Mouse (Mus musculus) urinary bladder, postnatal 36 days (tissue): ENCODE measurements at regions not wholly inside any gene's neighbourhood (a gene's known extent, or its start where the extent isn't known, plus 50 kb on each side); places are given as distances from the start of the nearest gene placed in this dataset.

ENCODE experiments used
- DNase-seq, 2 experiments: peaks; one replicate each; pipeline ENCODE4 v3.0.0; 2022; ENCODE audit warnings: low spot score in 2 of 2, mixed read lengths in 1 of 2

DNA sequence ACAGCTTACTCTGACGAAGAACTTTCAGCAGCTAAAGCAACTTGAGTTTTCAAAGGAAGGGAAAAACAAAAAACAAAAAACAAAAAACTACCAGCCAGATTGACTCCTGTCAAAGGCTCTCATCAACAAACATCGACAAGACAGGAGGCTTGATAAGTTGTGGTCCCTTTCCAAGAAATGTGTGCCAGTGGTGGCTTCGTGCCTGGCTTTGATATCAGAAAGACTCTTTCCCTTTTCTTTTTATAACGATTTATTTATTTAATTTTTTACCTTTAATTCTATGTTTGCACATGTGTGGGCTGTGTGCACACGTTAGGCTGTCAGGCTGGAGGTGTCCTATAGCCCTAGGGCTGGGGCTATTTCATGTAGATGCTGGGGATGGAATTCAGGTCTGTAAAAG, 60.4 kb downstream of the Dact1 start:
- DNase-seq: no peak

DNA sequence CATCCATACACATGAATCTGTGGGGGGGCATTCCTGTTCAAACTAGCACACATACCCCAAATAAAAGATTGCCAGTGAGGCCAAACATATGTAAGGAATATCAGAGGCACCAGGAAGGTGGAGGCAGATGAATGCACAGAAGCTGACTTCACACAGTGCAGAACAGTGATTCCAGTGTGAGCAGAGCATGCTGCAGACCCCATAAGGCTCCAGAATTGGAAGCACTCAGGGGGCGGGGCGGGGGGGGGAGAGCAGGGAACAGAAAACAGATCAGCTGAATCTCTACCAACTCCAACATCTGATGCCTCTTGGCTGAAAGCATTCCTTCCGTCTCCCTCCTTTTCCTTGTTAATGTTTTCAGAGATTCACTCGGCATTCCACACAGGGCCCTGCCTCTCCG, 62.3 kb downstream of the Dact1 start:
- DNase-seq: no peak

DNA sequence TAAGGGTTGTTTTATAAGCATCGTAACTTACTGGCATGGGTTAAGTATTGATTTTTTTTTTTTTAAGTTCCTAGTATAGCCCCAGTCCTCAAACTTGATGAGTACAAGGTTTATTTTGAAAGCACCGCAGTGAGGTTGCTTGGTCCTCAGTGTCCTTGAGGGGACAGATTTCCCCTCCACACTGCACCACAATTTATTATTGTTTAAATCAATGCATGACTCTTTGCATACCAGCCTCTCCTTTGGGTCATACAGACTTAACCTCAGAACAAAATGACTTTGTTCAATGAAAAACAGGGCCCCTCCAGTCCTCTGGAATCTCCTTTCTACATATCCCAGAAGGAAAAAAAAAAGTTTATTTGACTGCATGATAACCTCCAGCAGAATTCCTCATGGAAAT, 63.9 kb downstream of the Dact1 start:
- DNase-seq: no peak

DNA sequence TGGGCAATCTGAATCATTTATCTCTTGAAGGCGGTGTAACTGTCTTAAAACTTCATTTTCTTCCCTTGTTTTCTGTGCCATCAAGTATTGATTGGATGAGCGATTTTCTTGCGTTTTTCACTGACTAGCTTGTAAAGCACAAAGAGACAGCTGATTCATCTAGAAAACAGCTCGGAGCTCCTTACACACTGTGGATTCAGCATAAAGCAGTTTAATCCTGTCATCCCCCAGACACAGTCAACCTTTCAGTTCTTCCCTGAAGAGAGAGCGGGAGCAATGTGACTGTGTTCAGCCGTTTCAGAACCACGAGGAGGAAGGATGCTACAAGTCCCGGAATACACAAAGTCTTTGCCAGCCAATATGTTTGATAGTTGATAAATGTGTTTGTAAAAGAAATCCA, 66.8 kb downstream of the Dact1 start:
- no peak for DNase-seq

DNA sequence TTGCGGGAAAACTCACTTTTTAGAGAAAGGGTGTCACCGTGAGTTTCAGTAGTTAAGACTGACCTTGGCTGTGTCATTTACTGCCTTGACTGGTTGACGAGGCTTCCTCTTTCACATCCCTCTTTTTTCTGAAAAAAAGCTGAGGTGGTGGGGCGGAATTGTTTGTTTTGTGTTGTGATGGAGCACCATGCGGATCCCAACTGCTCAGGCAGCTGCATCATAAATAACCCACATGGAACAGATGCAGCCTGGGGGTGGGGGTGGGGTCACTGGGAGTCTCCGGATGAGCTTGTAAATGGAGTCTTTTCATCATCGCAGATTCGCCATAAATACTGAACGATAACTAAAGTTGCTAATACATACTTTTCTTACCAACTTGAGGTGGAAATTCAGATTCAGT, 67.3 kb downstream of the Dact1 start:
- no peak for DNase-seq

DNA sequence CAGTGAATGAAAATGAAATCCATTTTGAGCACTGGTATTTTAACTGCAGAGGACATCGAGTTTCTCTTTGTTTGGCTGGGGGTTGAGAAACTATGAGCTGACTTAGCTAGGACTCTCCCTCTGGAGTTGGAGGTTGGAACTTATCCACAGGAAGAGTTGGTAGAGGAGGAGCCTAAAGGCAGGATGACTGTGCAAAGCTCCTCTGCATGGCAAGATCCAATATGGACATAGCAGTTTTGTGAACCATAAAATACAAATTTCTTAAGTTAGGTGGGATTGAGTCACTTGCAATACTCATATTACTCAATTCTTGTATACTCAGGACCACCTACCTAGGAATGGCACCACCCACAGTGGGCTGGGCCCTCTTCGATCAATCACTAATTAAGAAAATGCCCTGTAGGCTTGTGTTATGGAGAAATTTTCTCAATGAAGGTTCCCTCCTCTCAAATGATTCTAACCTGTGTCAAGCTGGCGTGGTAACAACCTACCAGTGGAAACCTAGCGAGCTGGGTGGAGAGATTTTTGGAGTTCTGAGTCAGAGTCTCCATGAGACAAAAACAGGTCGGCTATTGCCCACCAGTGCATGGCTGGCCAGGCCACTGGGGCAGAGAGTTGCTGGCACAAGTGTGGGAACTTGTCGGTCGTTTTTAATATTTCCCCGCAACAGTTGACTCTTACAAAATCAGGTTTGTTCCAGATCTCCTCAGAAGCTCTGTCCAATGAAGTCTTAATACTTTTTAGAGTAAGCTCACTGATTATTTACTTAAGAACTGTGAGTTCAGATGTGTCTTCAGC, 70.1 kb downstream of the Dact1 start:
- no peak for DNase-seq

DNA sequence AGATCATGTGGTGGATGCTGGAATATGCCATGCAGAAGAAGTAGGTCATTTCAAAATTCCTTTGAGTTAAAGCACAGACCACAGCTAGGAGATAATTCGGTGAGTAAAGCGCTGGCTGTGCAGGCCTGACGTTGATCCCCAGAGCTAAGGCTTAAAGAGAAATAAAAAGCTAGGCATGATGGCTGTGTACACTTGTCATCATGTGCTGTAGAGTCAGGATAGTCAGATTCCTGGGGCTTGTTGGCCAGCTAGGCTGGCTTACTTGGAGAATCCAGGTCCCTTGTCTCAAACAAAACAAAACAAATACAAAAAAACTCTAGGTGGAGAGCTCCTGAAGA, 70.7 kb downstream of the Dact1 start:
- DNase-seq: no peak

DNA sequence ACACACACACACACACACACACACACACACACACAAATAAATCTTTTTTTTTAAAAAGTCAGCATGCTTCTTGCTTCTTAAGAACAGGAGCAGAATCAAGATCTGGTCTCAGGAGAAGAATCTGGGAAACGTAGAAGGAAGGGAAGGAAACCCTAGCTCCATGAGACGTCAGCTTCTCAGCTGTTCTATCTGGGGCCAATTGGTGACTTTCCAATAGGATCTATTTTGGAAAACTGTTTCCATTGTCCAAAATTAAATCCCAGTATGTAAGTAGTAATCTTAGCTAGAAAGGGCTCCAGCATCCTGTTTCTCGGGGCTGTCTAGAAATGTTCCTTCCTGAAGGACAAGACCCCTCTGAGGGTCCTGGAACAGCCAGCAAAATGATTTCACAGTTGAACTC, 76.6 kb downstream of the Dact1 start:
- DNase-seq: no peak

DNA sequence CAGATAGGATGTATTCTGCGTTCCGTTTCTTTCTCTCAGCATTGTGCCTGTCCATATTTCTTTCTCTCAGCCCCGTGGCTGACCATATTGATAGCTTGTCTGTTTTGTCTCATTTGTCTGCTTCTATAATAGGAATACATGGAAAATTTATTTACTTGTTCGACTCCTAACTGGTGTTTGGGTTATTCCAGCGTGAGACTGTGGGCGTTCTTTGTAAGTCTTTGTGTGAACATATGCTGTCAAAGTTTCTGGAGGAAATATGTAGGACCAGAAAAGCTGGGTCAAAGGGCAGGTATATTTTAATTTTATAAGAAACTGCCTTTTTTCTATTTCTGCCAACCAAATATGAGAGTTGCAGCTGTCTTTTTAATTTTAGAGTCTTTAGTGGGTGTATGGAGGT, 81.8 kb downstream of the Dact1 start:
- DNase-seq: no peak

DNA sequence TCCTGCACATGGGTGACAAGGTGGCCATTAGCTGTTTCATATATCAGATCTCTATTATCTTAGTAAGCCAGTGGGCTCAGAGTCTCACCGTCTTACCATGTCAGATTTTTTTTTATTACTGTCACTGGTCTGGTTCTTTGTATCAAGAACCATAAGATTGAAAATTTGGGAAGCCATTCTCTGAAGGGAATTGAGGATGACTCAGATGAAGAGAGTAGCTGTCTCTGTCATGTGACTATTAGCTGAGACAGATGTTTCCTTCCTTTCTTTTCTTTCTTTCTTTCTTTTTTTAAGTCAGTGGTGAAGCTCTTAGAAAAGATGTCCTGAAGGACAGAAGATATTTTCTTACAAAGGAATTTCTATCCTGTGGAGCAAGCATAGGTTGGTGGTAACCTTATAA, 84.1 kb downstream of the Dact1 start:
- no peak for DNase-seq

DNA sequence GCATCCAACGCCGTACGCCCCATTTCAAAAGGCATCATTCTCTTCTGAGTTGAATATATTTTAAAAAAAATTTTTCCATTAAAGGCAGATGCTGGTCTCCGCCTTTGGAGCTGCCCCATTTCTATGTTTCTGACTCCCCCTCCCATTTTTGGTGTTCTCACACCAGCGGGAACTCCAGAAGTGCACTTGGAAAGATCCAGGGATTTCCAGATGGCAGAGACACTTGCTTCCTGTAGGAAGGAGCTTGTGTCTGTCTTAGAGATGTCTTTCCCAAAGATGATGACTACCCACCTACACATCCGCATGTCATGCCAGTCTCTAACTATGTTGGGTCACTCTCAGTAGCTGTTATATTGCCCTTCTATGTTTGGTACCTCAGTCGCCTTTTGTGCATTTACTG, 87.8 kb downstream of the Dact1 start:
- DNase-seq: no peak

DNA sequence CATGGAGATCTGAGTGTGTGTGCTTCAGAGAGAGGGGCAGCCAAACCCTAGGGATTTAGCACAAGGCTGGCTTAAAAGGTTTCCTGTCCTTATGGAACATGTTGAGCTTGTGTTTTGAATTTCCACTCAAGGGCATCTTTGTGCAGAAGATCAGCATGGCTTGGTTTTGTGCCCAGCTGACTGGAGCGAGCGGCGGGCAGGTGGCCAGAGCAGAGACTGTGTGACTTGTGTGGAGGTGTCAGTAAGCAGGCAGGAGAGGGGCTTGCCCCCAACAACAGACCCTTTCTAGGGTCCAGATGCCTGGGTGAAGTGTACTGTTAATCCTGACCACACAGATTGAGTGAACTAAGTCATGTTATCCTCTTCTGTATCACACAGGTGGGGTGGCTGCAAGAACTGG, 89.0 kb downstream of the Dact1 start:
- DNase-seq: no peak

DNA sequence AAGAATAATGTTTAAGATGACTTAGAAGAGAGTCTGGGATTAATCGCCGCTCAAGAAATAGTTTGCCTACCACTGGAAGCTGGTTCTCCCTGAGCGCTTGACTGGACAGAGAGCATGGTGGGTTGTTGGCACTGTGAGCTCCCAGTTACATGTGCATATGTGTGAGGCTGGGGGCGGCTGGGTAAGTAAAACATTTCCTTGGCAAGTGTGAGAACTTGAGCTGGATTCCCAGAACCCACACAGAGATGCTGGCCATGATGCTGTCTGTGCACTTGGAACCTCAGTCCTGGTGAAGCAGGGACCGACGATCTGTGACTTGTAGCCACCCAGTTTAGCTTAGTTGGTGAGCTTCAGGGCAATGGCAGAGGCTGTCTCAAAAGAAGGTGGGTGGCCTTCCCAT, 90.5 kb downstream of the Dact1 start:
- no peak for DNase-seq

DNA sequence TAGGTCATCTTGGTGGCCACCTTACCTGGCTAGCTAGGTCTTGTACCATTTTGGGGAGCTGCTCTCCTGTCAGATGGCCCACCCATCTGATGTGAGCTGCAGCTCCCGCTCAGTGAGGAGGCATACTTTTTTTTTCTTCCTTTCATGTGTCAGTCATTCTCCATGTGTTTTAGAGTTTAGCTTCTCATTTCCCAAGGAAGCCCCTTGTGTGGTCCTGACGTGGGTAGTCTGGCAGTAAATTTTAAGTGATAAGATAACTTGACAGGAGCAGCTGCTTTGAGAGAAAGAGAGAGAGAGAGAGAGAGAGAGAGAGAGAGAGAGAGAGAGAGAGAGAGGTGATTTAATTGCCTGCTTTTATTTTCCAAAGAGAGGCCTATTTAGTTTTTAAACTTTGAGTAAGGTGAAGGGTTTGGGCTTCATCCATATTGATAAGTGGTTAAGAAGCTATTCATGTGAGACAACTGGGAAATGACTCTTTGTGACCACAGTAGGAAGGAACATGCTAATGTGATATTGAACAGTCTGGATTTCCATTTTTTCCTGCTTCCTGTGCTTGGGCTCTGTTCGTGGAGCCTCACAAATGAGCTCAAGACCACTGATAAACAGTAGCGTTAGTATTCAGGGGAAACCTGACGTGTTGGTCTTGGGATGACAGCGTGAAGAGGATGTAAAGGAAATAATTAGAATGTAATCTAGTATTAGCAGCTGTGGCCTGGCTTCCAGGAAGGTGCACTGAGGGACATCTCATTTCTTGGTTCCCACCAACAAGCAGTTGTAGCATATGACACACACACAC, 92.1 kb downstream of the Dact1 start:
- no peak for DNase-seq

DNA sequence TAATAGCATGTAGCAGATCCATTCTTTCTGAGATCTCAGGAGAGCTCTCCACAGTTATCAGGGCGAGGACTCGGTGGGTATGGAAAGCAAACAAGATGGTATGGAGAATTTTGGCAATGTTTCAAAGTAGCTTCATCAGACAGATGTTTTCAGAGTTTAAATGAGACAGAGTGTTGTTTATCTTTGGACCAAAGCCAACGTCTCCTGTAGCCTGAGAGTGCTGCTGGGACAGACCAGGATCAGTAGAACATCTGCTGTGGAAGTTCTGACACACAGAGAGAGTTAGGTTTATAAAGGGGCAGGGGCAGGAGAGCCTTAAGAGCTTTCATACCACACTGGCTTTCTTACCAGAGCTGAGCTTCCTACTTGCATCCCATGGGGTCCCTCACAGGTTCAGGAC, 97.6 kb downstream of the Dact1 start:
- DNase-seq: no peak

DNA sequence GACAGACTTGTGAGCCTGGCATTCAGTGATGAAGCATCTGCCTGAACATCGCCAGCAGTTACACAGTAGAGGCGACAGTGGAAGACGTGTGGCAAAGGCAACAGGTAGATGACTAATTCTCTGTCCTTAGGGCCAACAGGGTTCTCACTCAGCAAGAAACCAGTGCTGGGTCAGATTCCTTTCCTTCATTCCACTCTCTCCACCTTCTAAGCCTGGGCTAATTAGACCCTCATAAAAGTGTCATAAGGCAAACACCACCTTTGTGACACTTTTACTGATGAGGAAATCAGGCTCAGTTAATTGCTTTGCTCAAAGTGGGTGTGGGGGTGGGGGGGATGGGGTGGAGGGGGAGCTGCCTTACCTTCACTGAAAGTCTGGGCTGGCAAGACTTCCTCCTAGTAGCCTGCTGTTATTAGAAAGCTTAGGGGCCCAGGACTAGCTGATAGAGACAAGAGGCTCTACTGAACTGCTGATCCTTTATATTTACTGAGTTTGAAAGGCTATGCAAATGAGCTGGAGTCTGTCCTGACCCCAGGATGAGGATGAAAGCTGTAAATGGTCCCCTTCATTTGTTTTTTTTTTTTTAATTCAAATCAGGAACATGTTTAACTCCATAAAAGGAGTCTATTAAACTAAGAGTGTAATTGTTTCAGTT, 98.8 kb downstream of the Dact1 start:
- DNase-seq: no peak

DNA sequence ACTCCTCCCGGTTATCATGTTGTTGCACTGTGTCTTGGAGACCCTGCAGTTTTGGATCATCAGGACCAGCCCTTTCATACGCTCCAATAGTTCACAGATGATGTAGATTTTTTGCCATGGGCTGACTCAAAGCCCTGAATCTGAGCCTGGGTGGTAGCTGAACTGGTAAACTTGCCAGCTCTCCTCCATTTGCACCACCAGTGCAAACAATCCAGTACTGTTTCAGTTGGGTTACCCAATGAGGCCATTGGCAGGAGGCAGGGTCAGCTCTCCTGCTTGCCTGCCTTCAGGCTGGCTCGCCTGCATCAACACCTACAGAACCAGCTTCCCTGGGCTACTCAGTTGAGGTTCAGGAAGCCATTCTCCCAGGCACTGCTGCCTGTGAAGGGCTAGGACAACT, 102.6 kb downstream of the Dact1 start:
- no peak for DNase-seq

DNA sequence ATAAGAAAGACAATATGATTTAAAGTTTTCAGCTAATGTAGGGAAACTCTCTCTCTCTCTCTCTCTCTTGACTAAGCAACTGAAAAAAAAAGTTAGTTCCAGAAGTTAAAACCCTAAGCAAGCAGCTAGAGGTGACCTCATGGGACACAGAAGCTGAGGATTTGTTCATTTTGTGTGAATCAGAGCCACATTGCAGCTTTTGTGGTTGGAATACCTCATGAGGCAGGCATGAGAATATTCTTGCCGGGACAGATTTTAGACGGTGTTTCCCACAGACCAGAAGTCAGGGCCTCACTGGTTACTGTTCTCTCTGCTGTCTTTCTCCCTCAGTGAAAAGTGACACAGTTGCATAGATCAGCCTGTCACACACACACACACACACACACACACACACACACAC, 107.3 kb downstream of the Dact1 start:
- DNase-seq: no peak

DNA sequence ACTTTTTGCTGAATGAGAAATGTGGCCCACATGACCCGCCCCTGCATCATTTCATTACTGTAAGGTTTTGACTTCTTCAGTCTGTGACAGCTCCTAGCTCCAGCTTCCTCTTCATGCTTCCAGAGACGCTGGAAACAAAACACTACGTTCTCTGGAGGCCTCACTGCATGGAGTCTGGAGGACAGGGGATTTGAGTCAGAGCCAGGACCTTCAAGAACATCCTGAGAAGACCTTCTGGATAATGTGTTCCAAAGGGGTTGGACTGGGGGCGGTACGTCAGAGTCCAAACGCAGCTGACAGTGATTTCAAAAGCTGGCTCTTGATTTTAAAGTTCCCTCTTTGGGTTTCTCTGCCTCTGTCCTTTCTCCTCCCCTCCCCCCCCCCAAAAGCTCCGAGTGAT, 108.5 kb downstream of the Dact1 start:
- no peak for DNase-seq

DNA sequence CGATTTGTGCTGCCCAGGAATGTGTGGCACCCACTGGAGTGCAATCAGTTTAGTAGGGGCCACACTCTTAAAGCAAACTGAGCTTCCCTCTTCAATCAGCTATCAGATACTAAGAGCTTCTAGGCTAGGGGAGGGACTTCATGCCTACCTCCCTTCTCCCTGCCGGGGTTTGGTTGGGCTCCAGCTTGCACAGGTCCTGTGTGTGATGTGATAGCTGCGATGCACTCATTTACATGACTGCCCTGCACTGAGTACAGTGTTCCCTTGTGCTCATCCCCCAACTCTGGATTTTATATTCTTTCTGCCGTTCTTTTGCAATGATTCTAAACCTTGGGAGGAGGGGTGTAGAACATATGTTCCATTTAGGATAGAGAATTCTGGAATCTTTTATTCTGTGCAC, 109.5 kb downstream of the Dact1 start:
- no peak for DNase-seq

DNA sequence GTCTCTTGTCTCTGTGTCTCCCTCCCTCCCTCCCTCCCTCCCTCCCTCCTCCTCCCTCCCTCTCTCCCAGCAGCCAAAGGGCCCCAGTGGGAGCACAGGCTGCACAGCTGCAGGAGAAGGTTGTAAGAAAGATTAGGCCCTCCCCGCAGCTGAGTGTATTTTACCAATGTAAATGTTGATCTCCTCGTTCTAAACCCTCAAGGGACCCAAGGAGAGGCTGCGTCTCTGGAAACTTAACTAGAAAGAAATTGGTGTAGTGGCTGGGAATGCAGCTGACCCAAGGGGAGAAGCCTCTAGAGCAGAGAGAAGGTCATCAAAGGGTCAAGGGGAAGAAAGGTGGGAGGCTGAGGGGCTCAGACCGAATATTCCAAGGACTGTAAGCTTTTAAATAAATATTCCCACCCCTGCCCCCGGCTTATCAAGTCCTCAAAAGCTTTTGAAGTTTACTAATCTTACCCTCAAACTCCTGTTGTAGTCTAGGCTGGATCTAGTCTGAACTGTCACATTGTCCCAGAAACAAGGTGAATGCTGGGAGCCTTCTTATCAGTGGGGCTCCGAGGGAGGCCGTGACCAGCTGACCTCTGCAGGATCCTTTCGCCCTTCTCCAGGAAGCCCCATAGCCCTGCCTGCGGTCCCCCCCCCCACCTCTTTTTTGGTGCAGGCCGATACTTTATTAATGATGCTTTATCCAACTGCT, 116.5 kb downstream of the Dact1 start:
- no peak for DNase-seq

DNA sequence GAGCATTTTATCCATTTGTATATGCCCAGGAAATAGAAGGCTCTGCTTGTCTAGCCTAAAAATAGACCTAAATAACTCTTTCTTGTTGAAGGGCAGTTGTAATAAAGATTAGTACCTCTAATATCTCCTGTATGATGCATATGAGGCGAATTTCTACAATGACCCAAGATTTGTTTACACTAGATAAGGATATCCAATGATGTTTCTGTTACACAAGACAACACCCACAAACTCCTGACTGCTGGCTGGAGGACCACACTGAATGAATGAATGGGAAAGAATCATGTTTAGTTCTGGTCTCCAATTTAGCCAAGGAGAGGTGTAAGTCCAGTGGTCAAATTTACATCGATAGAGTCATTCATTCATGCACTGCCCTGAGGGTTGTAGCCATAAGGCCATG, 118.3 kb downstream of the Dact1 start:
- no peak for DNase-seq
